Mouse (Mus musculus) hindbrain, embryonic 11.5 days (tissue): ENCODE results near the gene Ebf4. TPM values are rescaled to one million over a fixed set of nuclear protein-coding genes. Genes with fewer than 3 reads are reported as not detected.
"Not testable (repeated sequence)": the region's sequence is repeated elsewhere in the genome, so short reads cannot be mapped to it uniquely, and the experiment has no call there.

Source experiments
- ATAC-seq: fragments of 200-750 bp; cut with Nextera tagmentation; 2 replicates; pipeline ENCODE4 v1.8.0; 2017; ENCODE audit warnings: mild to moderate bottlenecking, moderate TSS enrichment, moderate library complexity; ENCODE audit not compliant: low FRiP score
- DNase-seq: peaks from one replicate; pipeline ENCODE4 v3.0.0-alpha.2; 2015; ENCODE audit warnings: low spot score
- H3K27ac ChIP-seq: fragments of 300-500 bp; sonication (generic); 2 replicates; pipeline ENCODE4 v1.5.1; 2014; ENCODE audit warnings: mild to moderate bottlenecking, low read depth, low read length
- H3K27me3 ChIP-seq: fragments of 300-500 bp; sonication (generic); 2 replicates; pipeline ENCODE4 v1.6.1; 2014; ENCODE audit warnings: mild to moderate bottlenecking, low read length, moderate library complexity, mixed read lengths; ENCODE audit not compliant: control insufficient read depth, insufficient read depth
- H3K36me3 ChIP-seq: fragments of 300-500 bp; sonication (generic); 2 replicates; pipeline ENCODE4 v1.6.1; 2014; ENCODE audit warnings: mild to moderate bottlenecking, low read length, moderate library complexity, mixed read lengths; ENCODE audit not compliant: control insufficient read depth, insufficient read depth
- H3K4me1 ChIP-seq: fragments of 300-500 bp; sonication (generic); replicated peaks from 2 replicates; pipeline ENCODE4 v1.6.1; 2014; ENCODE audit warnings: low read length, mixed read lengths; ENCODE audit not compliant: control insufficient read depth, insufficient read depth
- H3K4me2 ChIP-seq: fragments of 300-500 bp; sonication (generic); replicated peaks from 2 replicates; pipeline ENCODE4 v1.6.1; 2014; ENCODE audit warnings: mild to moderate bottlenecking, low read depth, low read length
- H3K4me3 ChIP-seq: fragments of 300-500 bp; sonication (generic); 2 replicates; pipeline ENCODE4 v1.5.1; 2014; ENCODE audit warnings: low read depth, low read length
- H3K9ac ChIP-seq: fragments of 300-500 bp; sonication (generic); 2 replicates; pipeline ENCODE4 v1.6.1; 2014; ENCODE audit warnings: low read depth, low read length
- H3K9me3 ChIP-seq: fragments of 300-500 bp; sonication (generic); 2 replicates; pipeline ENCODE4 v1.6.1; 2016; ENCODE audit warnings: low read length; ENCODE audit not compliant: control insufficient read depth
- WGBS: fragments of 180-500 bp; shearing (Covaris S2); extraction: QIAGEN DNeasy Blood & Tissue Kit; methylation state at CpG from one replicate; pipeline ENCODE4 v1.1.7; 2014; 5-methylcytosine and 5-hydroxymethylcytosine counted together
- polyA plus RNA-seq: library from polyadenylated mRNA; unstranded; fragments of >200 nt; fragmentation: Nextera tagmentation; extraction: Ambion mirVana; gene quantifications from 2 replicates; pipeline ENCODE4 v1.2.1, GENCODE M21; 2014

Gene Ebf4
- polyA plus RNA-seq, 1 experiment from 2014 or later: 1.1 TPM

GRCm38 (mm10) chr2:130353889-130354288 is 58.9 kb downstream of the Ebf4 start:
- ATAC-seq (no peak), DNase-seq (no peak)
- peaks cover 4% of the 10 kb centered on the region; the same call in 1 of the 2 replicates for H3K27me3 ChIP-seq
- H3K4me2 ChIP-seq: no peak overlapping the region
- no peaks in the 10 kb centered on the region for H3K9me3 ChIP-seq
- H3K27ac ChIP-seq: no peak overlapping the region
- H3K9ac ChIP-seq: no peak overlapping the region
- H3K4me3 ChIP-seq: no peak overlapping the region
- no peaks in the 10 kb centered on the region for H3K36me3 ChIP-seq
- H3K4me1 ChIP-seq: no peaks in the 10 kb centered on the region
- WGBS: 70% methylated on average over 3 of the region's 3 CpGs

DNA sequence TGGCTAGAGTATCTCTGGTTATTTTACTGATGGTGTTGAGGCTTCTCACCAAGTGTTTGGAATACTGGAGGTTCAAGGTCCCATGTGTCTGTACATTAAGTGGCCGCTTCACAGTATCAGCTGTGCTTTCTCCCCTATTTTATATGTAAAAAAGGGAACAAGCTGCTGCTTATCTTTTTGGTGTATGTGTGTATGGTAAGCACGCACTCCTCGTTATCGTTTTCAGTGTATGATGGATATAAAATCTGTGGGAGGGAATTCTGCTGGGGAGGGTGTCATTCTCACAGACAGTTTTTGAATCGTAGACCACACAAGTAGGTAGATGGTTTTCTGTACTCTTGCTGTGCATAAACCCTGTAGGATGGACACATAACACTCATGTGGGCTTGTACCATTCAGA is 62.6 kb downstream of the Ebf4 start:
- H3K4me1 ChIP-seq: no peaks in the 10 kb centered on the region
- H3K4me2 ChIP-seq: no peak overlapping the region
- no peak overlapping the region for H3K27ac ChIP-seq
- peaks cover 35% of the 10 kb centered on the region for H3K27me3 ChIP-seq
- H3K9ac ChIP-seq: no peak overlapping the region
- no peaks in the 10 kb centered on the region for H3K9me3 ChIP-seq
- H3K36me3 ChIP-seq: no peaks in the 10 kb centered on the region
- ATAC-seq (no peak), DNase-seq (no peak)
- WGBS: 93% methylated on average over 5 of the region's 5 CpGs
- no peak overlapping the region for H3K4me3 ChIP-seq

DNA sequence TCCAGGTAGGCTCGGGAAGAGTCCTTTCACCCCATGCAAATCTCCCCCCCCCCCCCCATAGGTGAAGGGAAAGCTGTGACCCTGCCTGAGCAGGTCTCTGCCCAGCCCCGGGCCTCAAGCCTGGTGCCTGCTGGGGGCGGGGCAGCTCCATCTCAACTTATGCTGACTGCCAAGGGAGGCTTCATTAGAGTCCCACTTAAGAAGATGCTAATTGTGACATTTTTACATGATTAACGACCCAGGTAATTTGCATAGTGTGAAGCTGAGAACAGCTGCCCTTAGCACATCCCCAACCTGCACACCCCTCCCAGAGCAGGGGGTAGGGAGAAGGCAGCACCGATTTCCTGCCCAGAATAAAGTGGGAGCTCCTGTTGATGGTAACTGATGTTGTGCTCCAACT is 63.9 kb downstream of the Ebf4 start:
- no peak overlapping the region for H3K4me2 ChIP-seq
- peaks cover 45% of the 10 kb centered on the region for H3K27me3 ChIP-seq
- H3K9ac ChIP-seq: no peak overlapping the region
- WGBS: 23% methylated on average over 5 of the region's 5 CpGs
- ATAC-seq: no peak
- no peaks in the 10 kb centered on the region for H3K9me3 ChIP-seq
- H3K4me3 ChIP-seq: no peak overlapping the region
- no peak for DNase-seq
- no peak overlapping the region for H3K27ac ChIP-seq
- no peaks in the 10 kb centered on the region for H3K36me3 ChIP-seq
- H3K4me1 ChIP-seq: no peaks in the 10 kb centered on the region

DNA sequence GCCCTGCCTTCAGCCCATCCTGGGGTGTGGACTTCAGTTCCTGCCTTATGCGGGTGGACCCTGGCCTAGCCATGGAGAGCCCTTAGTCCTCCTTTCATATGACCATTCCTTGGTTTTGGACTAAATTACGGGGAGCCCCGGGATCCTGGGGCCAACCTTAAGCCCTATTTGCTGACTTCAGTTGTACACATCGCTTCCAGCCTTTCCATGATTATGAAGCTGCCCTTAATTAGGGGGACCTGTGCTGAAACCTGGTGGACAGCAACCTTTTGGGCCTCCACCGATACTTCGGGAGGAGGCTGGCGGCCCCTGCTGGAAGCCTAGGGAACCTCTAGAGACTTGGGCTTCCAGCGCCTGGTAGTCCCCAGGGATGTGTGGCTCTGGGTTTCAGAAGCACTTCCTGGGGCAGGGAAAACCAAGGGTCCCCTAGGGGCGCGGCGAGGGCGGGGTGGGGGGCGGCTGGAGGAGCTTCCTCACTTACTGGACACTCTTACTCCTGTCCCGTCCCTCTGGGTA is 67.6 kb downstream of the Ebf4 start:
- H3K4me1 ChIP-seq: 0 out of 2 replicates have a peak, but pooled peaks cover 3% of the 10 kb centered on the region
- no peaks in the 10 kb centered on the region for H3K36me3 ChIP-seq
- peak; percentile 72 for DNase-seq
- no peaks in the 10 kb centered on the region for H3K9me3 ChIP-seq
- 0 out of 2 replicates have a peak overlapping the region, but pooled peaks have one; percentile 6 for H3K4me2 ChIP-seq
- H3K9ac ChIP-seq: no peak overlapping the region
- 2% methylated on average over 14 of the region's 14 CpGs for WGBS
- H3K27ac ChIP-seq: no peak overlapping the region
- peaks cover 50% of the 10 kb centered on the region for H3K27me3 ChIP-seq
- H3K4me3 ChIP-seq: no peak overlapping the region
- 0 out of 2 replicates have a peak, but pooled peaks have one; percentile 17 for ATAC-seq

DNA sequence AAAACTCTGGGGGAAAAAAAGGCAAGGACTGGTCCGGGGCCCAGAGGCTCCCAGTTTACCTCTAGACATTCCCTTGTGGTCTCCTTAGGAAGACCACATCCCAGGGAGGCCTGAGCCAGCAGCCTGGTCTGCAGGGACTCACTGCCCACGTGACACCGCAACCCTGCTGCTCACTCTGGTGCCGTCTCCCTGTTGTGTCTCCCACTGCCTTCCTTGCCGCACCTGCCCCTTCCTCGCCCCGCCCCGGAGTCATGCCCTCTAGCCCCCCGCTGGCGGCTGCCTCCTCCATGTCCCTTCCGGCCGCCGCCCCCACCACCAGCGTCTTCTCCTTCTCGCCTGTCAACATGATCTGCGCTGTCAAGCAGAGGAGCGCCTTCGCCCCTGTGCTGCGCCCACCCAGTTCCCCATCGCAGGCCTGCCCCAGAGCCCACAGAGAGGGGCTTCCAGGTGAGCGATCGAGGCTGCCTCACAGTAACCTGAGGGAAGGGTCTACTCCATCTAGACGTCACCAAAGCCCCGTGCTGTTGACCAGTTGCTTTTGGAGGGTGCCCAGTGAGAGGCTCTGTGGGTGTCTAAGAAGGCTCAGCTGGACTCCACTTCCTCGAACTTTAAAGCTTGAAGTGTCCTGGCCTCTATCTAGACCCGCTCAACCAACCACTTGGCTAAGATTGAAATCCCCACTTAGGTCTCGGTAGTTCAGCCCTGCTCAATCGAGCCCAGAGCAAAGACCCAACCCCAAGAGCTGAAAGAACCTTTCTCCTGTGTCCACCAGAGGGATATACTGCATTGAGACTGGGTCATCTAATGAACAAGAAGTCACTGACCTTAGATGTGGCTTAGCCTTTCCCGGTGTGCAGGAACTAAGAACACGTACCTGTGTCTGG is 70.5 kb downstream of the Ebf4 start:
- Histone ChIP-seq H3K36me3 (no peaks in the 10 kb centered on the region), H3K27ac (no peak overlapping the region), H3K27me3 (peaks cover 36% of the 10 kb centered on the region), H3K9ac (peak overlapping the region; percentile 3; the same call in 1 of the 2 replicates), H3K4me1 (0 out of 2 replicates have a peak, but pooled peaks cover 3% of the 10 kb centered on the region), H3K4me3 (peak overlapping the region; percentile 18), H3K9me3 (no peaks in the 10 kb centered on the region), H3K4me2 (peak overlapping the region; percentile 38)
- 6% methylated on average over 29 of the region's 30 CpGs for WGBS
- DNase-seq (peak; percentile 44), ATAC-seq (peak; percentile 40; the same call in 1 of the 2 replicates)

DNA sequence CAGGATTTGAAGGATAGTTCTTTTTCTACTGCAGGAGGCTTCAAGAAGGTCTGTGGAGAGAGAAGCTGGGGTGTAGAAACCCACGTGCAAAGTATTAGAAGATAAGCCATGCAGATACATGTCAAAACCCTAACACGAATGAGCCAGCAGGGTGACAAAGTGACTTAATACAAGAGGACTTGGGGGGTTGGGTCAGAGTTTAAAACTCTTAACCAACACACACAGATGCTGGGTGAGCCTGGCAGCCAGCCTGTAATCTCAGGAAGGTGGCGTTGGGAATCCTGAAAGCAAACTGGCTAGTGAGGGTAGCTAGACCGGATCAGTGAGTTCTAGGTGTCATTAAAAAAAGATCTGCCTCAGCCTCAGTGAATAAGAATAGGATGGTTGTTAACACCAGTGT is 72.4 kb downstream of the Ebf4 start:
- H3K4me3 ChIP-seq: no peak overlapping the region
- WGBS: 76% methylated on average over 4 of the region's 4 CpGs
- H3K9ac ChIP-seq: no peak overlapping the region
- DNase-seq (no peak), ATAC-seq (no peak)
- peaks cover 17% of the 10 kb centered on the region for H3K27me3 ChIP-seq
- H3K36me3 ChIP-seq: no peaks in the 10 kb centered on the region
- no peak overlapping the region for H3K27ac ChIP-seq
- H3K4me1 ChIP-seq: 0 out of 2 replicates have a peak, but pooled peaks cover 3% of the 10 kb centered on the region
- no peak overlapping the region for H3K4me2 ChIP-seq
- no peaks in the 10 kb centered on the region for H3K9me3 ChIP-seq

DNA sequence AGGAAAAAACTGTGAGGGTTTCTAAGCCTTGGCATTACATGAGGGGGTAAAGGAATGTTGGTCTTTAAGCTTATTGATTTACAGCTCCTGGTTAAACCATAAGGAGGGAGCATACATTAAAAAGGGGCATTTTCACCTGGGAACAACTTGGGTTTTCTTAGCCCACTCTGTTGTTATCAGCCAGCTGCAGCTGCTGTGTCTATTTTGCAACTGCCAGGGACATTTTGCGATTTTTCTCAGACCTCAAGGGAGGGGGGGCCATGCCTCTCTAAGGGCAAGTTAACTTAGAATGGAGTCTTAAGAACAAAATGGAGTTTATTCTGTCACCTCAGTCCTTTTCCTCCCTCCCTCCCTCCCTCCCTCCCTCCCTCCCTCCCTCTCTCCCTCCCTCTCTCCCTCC is 78.1 kb downstream of the Ebf4 start:
- not testable (repeated sequence) for DNase-seq, H3K4me2 ChIP-seq, H3K4me1 ChIP-seq, ATAC-seq, H3K9ac ChIP-seq, H3K27ac ChIP-seq, H3K27me3 ChIP-seq, H3K36me3 ChIP-seq, H3K9me3 ChIP-seq, H3K4me3 ChIP-seq
- WGBS: 68% methylated on average over 1 of the region's 1 CpGs

GRCm38 (mm10) chr2:130374951-130375350 is 80.0 kb downstream of the Ebf4 start:
- DNase-seq (no peak), ATAC-seq (no peak)
- Histone ChIP-seq H3K9ac (no peak overlapping the region), H3K4me1 (no peaks in the 10 kb centered on the region), H3K4me2 (no peak overlapping the region), H3K4me3 (no peak overlapping the region), H3K27ac (no peak overlapping the region), H3K27me3 (no peaks in the 10 kb centered on the region), H3K36me3 (no peaks in the 10 kb centered on the region), H3K9me3 (no peaks in the 10 kb centered on the region)
- 78% methylated on average over 4 of the region's 4 CpGs for WGBS

GRCm38 (mm10) chr2:130383205-130383604 is 88.2 kb downstream of the Ebf4 start:
- Histone ChIP-seq H3K9ac (no peak overlapping the region), H3K27ac (no peak overlapping the region), H3K27me3 (no peaks in the 10 kb centered on the region), H3K9me3 (no peaks in the 10 kb centered on the region), H3K36me3 (no peaks in the 10 kb centered on the region), H3K4me2 (no peak overlapping the region), H3K4me1 (no peaks in the 10 kb centered on the region), H3K4me3 (no peak overlapping the region)
- no peak for DNase-seq
- ATAC-seq: no peak
- 48% methylated on average over 3 of the region's 3 CpGs for WGBS
